Mouse (Mus musculus): ENCODE data around the gene Ssu72.

Ssu72 gene

DNA sequence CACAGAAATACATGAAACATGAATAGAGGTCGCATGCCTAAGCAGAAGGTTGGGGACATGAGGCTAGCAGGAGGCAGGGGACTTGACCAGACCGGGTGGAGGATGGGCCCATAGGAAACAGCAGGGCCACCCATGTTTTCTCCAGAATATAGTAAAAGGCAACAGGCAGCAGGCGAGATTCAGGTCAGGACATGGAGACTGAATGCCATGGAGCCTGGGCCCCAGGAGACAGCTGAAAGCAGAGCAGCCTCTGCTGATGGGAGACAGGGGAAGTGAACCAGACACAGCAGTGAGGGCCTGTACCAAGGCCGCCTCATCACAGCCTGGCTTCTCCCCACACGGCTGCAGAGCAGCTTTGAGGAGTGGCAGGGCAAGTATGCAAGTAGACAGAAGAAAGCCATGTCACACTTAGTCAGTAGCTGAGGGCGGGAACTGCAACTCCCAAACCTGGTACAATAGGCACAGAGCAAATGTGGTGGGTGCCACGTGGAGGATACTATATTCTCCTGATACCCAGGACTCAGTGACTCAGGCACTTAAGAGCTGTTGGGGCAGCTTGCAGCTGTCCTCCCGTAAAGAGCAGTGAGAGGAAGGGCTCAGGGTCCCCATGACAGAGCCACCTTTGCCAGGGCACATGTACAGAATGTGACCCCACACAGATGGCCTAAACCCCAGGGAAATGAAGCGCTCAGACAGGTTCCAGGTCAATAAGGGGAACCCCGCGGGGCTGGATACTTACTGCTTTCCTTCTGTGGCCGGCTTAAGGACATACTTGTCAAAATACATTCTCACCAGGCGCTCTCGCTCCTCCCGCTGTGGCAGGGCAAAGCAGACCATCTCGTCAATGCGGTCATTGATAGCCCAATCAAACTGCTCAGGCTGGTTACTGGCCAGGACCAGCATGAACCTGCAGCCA lies 42.2 kb downstream of the Ssu72 start:
- no peak for DNase-seq (ENCODE audit: low spot score)

GRCm38 (mm10) chr4:155757011-155757410 lies 52.4 kb downstream of the Ssu72 start:
- DNase-seq (ENCODE audit: low spot score) = no peak

GRCm38 (mm10) chr4:155759862-155760612 lies 55.4 kb downstream of the Ssu72 start:
- DNase-seq (ENCODE audit: low spot score) = no peak

- DNase-seq (ENCODE audit: low spot score) = peak; percentile 95
Measured at GRCm38 (mm10) chr4:155760613-155761355, 56.2 kb downstream of the Ssu72 start, which contains the start of gene Atad3a. Atad3a (minus strand) TSS chr4:155761093.

- no peak for DNase-seq (ENCODE audit: low spot score)
Measured at GRCm38 (mm10) chr4:155761356-155762099, 56.9 kb downstream of the Ssu72 start.

GRCm38 (mm10) chr4:155762357-155762756 lies 57.8 kb downstream of the Ssu72 start:
- DNase-seq (ENCODE audit: low spot score) = no peak

- DNase-seq (ENCODE audit: low spot score) = no peak
Measured at GRCm38 (mm10) chr4:155769496-155769879, 64.9 kb downstream of the Ssu72 start.

DNA sequence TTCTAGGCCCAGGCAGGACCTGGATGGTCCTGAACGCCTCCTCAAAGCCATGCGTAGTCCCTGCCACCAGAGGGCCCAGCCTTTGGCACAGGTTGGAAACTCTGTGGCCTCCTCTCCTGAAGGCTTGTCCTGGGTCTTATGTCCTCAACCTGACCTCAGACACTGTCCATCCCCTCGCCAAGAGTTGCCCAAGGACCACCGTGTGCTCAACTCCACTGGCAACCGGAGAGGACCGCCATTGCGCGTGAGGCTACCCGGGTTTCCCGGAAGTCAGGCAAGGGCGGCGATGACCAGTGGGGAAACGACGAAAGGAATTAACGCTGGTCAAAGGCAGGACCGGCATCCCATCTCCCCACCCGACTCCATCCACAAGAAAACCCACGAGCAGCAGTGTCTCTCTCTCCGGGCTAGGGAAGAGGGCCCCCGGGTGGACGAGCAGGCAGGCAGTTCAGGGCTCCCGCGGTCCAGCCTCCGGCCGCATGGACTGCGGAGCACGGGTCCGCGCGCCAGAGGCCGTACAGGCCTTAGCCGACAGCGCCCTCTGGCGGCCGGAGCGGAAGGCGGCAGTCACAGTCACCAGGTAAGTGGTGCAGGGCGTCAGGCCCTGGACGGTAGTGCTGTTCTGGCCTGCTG lies 65.4 kb downstream of the Ssu72 start:
- DNase-seq (ENCODE audit: low spot score) = peak; percentile 75

- no peak for DNase-seq (ENCODE audit: low spot score)
Measured at GRCm38 (mm10) chr4:155770626-155771025, 66.0 kb downstream of the Ssu72 start.

DNA sequence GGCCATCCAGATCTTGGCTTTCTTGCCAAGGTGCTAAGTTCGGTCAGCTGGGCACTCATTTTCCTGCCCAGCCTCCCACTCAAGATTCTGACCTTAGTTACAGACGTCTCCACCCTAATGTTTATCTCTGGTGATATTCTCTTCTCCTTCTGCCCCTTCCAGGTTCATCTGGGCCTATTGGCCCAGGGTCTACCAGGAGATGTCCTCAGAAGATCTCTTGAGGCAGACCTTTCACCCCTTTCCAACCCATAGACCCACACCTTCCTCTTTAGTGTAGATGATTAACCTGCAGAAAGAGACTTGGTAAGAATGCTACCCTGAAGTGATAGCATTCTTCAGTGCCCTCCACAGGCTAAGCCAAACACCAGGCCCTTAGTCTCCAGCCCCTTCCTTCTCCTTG lies 67.1 kb downstream of the Ssu72 start:
- DNase-seq (ENCODE audit: low spot score) = no peak

GRCm38 (mm10) chr4:155772786-155773185 lies 68.2 kb downstream of the Ssu72 start:
- no peak for DNase-seq (ENCODE audit: low spot score)

DNA sequence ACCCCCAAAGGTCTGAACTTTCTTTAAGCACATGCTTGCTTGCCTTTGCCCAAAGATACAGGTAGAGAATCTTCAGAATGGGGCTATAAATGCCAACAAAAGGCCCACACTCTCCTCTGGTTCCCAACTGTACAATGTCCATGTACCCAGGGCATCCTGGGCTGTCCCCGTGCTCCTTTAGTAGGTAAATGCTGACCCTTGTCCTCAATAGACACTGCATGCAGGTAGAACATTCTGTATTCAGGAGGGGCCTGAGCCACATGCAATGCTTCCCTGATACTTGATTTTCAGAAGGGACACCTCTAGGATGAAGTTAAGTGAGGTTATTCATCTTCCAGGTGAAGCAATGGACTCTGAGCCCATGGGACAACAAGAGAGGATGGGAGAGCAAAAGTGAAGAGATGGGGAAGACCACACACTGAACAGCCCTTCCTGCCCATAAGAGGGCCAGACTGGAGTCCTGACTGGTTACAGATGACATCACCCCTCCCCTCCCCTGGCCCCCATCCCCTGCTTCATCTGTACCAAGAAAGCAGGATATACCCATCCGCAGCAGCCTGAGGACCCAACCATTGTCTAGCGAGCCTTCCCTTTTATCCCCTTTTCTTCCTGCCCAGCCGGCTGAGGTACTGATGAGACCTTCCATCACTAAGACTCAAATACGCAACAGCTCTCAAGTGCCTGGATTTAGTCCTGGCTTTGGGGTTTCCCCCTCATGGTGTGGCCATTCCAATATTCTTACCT lies 68.9 kb downstream of the Ssu72 start:
- no peak for DNase-seq (ENCODE audit: low spot score)

- peak; percentile 75 for DNase-seq (ENCODE audit: low spot score)
Measured at GRCm38 (mm10) chr4:155774280-155774754, 69.7 kb downstream of the Ssu72 start, which contains the start of gene Vwa1. Vwa1 (minus strand) TSS chr4:155774698.

- DNase-seq (ENCODE audit: low spot score) = no peak
Measured at GRCm38 (mm10) chr4:155774971-155775740, 70.6 kb downstream of the Ssu72 start.

- no peak for DNase-seq (ENCODE audit: low spot score)
Measured at GRCm38 (mm10) chr4:155775855-155776254, 71.3 kb downstream of the Ssu72 start.

DNA sequence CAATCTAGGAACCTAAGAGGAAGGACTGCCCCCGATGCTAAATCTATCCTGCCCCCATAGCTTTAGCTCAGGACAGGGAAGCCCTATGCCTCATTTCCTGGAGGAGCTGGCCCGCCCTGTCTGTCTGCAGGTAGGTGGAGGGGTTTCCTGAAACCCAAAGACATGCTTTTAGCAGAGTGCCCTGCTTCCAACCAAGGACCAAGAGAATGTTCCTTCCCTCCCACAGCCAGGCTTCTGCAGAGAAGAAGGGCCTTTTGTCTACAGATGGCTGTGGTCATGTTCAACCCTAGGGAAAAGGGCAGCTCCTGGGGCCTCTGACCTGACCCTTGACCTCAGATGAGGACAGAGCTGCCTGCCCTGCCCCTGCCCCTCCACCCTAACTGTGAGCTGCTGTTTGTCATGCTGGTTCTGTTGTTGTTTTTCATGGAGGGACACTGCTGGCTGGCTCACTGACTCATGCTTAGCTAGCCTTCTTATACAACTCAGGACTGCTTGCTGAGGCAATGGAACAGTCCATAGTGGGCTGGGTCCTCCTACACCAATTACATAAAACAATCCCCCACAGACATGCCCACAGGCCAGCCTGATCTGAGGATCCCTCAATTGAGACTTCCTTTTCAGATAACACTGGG lies 72.2 kb downstream of the Ssu72 start:
- DNase-seq (ENCODE audit: low spot score) = no peak

GRCm38 (mm10) chr4:155777816-155778215 lies 73.2 kb downstream of the Ssu72 start:
- DNase-seq (ENCODE audit: low spot score) = no peak

DNA sequence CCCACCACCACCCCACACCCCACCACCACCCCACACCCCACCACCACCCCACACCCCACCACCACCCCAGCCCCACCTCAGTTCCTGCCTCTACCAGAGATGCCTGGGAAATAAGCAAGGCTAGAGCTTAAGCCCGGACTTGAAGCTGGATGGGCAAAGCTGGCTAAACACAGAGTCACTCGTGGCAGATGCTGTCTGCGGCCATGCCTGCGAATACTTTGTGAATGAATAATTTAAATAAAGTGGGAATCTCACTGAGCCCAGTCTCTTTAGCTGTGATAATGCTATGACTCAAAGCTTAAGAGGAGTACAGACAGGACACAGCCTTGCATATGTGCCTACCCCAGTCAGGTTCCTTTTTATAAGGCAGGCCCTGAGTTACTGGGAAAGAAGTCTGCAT lies 74.9 kb downstream of the Ssu72 start:
- DNase-seq (ENCODE audit: low spot score) = no peak

DNA sequence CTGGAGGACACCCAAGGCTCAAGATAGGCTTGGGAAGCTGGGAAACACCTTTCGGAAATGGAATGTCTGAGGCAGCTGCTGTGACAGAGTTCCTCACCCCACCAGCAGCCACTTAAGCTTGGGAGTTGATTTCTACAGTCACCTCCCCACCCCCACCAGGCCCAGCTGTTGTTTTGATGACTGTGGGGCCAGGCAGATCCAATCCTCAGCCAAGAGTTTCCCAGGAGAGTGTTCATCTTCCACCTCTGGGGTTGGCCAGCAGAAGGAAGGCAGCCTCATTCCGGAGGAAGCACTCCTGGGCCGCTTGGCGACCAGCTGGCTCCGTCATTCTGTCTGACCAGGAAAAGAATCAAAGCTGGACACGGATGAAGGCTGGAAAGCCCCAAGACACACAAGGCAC lies 76.3 kb downstream of the Ssu72 start:
- DNase-seq (ENCODE audit: low spot score) = no peak
